Mouse (Mus musculus) Muller cell, postnatal 12 days (primary cell): ENCODE data around the gene Zfp472.
A peak's percentile ranks its signal among the peaks of the same experiment; 100 is the strongest.

Experiments used
- DNase-seq: peaks from one replicate; pipeline ENCODE4 v3.0.0-alpha.2; 2015; ENCODE audit errors: inconsistent ontology term

Gene Zfp472

GRCm38 (mm10) chr17:32965623-32966290, at the start of gene Zfp472:
TSS of gene Zfp472 (plus strand) at chr17:32965814.
- peak; percentile 94 for DNase-seq

GRCm38 (mm10) chr17:32916075-32916474, 49.5 kb upstream of the Zfp472 start:
- DNase-seq, result no peak

- peak; percentile 71 for DNase-seq
These were observed 48.5 kb upstream of the Zfp472 start, which contains the start of gene Cyp4f14 for GRCm38 (mm10) chr17:32917131-32917530. TSS of gene Cyp4f14 (minus strand) at chr17:32917342.

DNA sequence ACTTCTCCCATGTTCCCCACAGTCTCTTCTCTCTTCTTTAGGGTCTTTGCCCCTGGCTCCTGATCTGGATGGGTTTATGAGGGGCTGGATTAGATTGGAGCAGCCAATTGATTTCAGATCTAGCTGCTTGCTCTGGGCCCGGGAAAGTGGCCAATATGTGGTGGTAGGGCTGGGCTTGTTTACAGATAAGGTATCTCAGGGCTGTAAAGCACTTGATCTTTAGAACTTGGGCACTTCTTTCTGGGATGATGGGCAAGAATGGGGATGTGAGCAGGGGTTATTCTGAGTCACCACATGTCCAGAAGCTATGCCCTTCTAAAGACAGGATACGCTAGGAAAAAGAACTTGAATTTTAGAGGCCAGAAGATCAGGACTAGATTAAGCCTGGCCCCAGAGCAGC, 46.5 kb upstream of the Zfp472 start:
- DNase-seq, result no peak

- DNase-seq, result no peak
These were observed 41.9 kb upstream of the Zfp472 start for GRCm38 (mm10) chr17:32923681-32924080.

- peak; percentile 74 for DNase-seq
These were observed 40.8 kb upstream of the Zfp472 start for GRCm38 (mm10) chr17:32924658-32925312.

DNA sequence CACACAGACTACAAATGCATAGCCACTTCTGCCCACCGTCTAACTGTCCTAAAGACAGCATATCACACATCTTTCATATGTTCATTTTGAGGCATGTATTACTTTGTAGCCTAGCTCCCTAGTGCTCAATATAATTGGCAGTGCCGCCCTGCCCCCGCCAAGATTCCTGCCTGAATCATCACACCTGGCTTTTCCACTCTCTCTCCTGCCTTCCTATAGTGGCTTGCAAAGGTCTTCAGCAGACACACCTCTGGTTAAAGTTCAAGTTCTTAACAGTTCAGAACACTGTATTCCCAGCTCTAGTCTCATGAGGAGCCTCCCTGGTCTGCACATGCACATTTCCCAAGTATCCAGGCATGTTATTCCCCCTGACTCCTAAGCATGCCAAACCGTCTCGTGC, 37.8 kb upstream of the Zfp472 start:
- DNase-seq, result no peak

GRCm38 (mm10) chr17:32939831-32940230, 25.8 kb upstream of the Zfp472 start:
- DNase-seq, result no peak

- DNase-seq, result no peak
These were observed 22.0 kb upstream of the Zfp472 start for GRCm38 (mm10) chr17:32943661-32944060.

DNA sequence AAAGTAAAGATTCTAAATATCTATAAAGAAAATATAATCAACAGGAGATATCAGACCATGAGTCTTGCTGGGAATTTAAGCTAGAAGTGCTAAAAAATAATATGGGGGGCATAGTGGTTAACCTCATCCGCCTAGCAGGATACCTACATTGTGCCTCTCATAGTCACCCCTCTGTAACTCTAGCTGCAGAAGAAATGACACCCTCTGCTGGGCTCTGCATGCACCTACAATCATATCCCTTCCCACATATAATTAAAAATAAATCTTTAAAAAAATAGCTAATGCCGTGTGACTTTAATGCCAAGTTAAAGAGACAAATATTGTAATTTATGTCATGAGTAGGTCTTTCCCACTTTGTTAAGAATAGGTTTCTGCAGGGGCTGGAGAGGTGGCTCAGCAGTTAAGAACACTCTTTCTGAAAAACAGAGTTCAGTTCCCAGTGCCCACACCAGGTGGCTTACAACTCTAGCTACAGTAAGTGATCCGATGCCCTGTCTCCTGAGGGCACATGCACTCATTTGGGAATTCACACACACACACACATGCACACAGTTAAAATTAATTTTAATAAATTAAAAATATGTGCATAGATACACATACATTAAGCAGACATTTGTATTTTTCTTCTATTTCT, 21.1 kb upstream of the Zfp472 start:
- no peak for DNase-seq

GRCm38 (mm10) chr17:32946716-32947115, 18.9 kb upstream of the Zfp472 start:
- DNase-seq, result no peak

DNA sequence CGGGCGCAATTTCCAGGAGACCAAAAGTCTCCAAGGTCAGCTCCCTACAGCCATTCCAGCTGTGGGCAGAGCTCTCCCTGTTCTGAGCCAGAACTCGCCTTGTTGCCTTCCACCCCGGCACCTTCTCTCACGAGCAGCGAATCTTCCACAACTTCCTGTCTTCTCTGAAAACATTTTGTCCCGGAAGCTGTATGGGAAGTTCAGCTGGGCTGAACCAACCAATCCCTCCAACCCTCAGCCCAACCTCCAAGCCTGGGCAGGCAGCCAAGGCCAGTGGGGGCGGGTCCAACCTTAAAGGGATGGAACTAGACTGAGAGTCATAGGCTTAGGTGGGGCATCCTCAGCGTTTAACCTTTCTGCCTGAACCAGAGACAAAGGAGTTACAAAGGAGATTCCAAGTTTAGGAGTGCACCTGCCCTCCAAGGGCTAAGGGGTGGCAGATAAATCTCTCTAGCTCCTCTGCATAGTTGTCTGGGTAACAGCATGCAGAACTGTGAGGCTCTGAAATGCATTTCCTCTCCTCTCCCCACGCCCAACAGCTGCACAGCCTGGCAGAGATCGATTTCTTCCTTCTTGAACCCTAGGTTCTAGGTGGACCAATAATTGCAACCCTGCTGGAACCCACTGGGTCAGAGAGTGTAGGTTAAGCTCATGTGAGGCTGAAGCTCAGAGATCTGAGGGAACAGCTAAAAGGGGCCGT, 18.2 kb upstream of the Zfp472 start, which contains the start of gene Cyp4f13:
Cyp4f13 (minus strand) TSS at position 188 of the 700 bp plus-strand sequence.
- peak; percentile 98 for DNase-seq

GRCm38 (mm10) chr17:32950136-32950535, 15.5 kb upstream of the Zfp472 start:
- no peak for DNase-seq

DNA sequence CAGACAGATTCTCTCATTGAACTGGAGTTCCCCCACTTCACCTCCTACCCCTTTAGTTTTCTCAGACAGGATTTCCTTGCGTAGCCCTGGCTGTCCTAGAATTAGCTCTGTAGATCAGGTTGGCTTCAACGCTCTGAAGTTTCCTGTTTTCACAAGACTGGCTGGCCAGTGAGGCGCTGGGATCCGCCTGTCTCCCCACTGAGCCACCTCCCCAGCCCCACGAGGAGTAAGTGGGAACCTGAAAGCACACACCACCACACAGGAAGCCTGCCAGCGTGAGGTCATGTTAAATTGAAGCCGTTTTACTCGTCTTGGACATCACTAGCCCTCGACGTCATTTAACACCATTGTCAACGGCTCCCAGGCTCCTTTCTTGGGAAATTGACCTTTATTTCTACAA, 14.6 kb upstream of the Zfp472 start:
- no peak for DNase-seq

- DNase-seq, result peak; percentile 61
These were observed 14.2 kb upstream of the Zfp472 start for GRCm38 (mm10) chr17:32951441-32951840.

GRCm38 (mm10) chr17:32965253-32965622, 376 bp upstream of the Zfp472 start:
- DNase-seq, result no peak

GRCm38 (mm10) chr17:32981361-32981760, 15.7 kb downstream of the Zfp472 start:
- DNase-seq, result no peak

DNA sequence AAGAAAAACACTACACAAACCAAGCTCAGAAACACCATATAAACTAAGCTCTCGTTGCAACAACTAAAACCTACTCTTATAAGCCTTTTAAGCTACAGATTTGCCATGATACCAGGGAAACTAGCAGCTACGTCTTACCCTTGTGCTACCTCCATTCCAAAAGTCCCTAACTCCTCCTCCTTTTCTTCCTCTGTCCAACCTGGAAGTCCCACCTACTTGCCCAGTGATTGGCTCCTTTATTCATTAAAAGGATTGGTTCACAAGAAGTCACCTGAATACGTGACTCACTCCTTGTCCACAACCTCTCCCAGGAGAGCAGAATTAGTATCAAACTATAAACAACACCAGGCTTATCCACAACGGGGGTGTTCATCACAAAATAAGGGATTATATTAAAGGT, 20.7 kb downstream of the Zfp472 start:
- DNase-seq, result no peak

DNA sequence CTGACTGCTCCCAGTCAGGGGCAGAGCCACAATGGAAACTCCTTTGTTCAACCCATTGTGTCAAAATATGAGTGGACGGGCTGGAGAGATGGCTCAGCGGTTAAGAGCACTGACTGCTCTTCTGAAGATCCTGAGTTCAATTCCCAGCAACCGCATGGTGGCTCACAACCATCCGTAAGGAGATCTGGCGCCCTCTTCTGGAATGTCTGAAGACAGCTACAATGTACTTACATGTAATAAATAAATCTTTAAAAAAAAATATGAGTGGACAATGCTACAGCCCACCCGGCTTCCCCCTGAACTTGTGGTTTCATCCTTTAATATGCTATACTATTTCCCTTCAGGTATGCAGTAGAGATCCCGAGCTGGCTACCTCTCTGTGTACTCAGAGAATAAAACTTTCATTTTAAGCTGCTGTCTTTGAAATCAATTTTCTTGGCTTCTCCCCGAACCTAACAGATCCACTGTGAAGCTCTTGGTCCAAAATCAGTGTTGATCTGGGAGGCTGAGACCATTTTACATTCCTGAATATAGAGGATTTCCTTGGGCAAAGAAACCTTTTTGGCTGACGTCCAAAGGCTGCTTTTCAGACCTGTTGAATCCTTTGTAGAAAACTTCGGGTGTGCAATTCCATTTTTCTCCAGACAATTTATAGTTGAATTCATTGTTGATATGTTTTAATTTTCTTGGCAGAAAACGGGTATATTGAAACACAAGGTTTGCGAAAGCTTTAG, 26.5 kb downstream of the Zfp472 start:
- no peak for DNase-seq

- DNase-seq, result peak; percentile 82
These were observed 27.3 kb downstream of the Zfp472 start, which contains the start of gene Zfp952 for GRCm38 (mm10) chr17:32992699-32993474. TSS of gene Zfp952 (plus strand) at chr17:32993129.

DNA sequence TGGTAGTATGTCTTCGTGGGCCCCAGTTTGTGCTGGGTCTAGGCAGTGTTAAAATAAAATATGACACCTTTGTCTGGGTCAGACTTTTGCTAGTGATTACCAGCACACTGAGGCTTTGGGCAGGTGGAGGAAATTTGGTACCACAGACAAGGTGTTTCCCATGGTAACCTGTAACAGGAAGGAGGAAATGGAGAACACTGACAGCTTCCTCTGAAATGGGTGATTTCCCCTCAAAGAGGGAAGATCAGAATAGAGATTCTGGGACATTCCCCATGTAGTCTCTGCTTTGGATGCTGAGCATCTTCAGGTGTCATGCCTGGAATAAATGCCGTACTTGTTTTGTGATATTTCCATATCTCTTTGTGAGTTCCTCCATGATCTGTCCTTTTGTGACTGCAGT, 32.9 kb downstream of the Zfp472 start:
- DNase-seq, result no peak
